Mouse (Mus musculus): ENCODE results near the gene Tenm4.

DNA sequence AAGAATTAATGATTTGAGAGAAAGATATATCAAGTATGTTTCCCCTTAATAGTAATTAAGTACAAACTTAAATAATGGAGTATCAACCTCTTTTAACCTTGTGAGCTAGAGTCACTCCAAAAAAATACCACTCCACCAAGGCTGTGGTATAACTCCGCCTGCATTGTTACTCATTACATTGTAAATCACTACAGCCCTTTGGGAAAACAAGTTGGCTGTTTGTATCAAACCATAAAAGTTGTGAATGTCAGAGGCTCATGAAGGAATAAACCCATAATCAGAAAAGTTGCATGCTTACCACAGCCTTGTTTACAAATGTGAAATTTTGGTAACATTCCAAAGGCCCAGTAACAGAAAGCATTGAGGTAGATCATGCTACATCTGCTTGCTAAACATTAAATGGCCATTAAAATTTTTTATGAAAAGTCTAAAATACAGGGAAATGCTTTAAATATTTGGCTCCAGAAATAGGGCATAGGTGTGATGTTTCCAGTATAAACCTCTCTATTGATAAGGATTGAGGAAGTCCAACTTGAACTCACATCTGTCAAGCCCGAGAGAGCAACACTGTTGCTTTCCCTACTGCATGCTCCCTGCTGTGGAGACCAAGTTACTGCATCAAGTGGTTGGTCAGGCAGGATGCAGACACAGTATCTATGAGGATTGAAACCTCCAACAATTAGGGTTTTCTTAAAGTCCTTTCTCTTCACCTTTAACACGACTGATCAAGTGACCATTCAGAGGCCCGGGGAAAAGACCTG lies 582.5 kb downstream of the Tenm4 start:
- TF ChIP-seq CTCF (IDR thresholded peaks at IDR 0.05; ENCODE audit: low read depth) (no peak), EP300 (IDR thresholded peaks at IDR 0.05; ENCODE audit: low read depth) (no peak)

Data from liver, postnatal 0 days (tissue).